Mouse (Mus musculus) liver, embryonic 11.5 days (tissue): ENCODE results near the gene St8sia1. TPM values are rescaled to one million over a fixed set of nuclear protein-coding genes. Genes with fewer than 3 reads are reported as not detected.

Experiments used
- ATAC-seq: fragments of 200-750 bp; cut with Nextera tagmentation; replicated peaks from 2 replicates; pipeline ENCODE4 v1.8.0; 2017; ENCODE audit warnings: moderate number of reproducible peaks, mild to moderate bottlenecking, moderate TSS enrichment, moderate library complexity; ENCODE audit not compliant: low FRiP score
- DNase-seq: peaks from one replicate; pipeline ENCODE4 v3.0.0-alpha.2; 2017; ENCODE audit warnings: low spot score
- H3K27ac ChIP-seq: fragments of 300-500 bp; sonication (generic); 2 replicates; pipeline ENCODE4 v1.5.1; 2014; ENCODE audit warnings: mild to moderate bottlenecking, low read depth, low read length, control low read depth
- H3K27me3 ChIP-seq: fragments of 300-500 bp; sonication (generic); replicated peaks from 2 replicates; pipeline ENCODE4 v1.6.1; 2014; ENCODE audit warnings: low read length, mixed read lengths; ENCODE audit not compliant: control insufficient read depth, insufficient read depth
- H3K36me3 ChIP-seq: fragments of 300-500 bp; sonication (generic); 2 replicates; pipeline ENCODE4 v1.6.1; 2014; ENCODE audit warnings: mild to moderate bottlenecking, low read length, moderate library complexity, mixed read lengths; ENCODE audit not compliant: control insufficient read depth, insufficient read depth
- H3K4me1 ChIP-seq: fragments of 300-500 bp; sonication (generic); replicated peaks from 2 replicates; pipeline ENCODE4 v1.6.1; 2014; ENCODE audit warnings: low read length, mixed read lengths; ENCODE audit not compliant: control insufficient read depth, insufficient read depth
- H3K4me2 ChIP-seq: fragments of 300-500 bp; sonication (generic); 2 replicates; pipeline ENCODE4 v1.6.1; 2014; ENCODE audit warnings: mild to moderate bottlenecking, control low read depth, moderate library complexity
- H3K4me3 ChIP-seq: fragments of 300-500 bp; sonication (generic); 2 replicates; pipeline ENCODE4 v1.5.1; 2014; ENCODE audit warnings: low read depth, low read length, control low read depth
- H3K9ac ChIP-seq: fragments of 300-500 bp; sonication (generic); 2 replicates; pipeline ENCODE4 v1.6.1; 2014; ENCODE audit warnings: low read depth, low read length, control low read depth
- H3K9me3 ChIP-seq: fragments of 300-500 bp; sonication (generic); 2 replicates; pipeline ENCODE4 v1.6.1; 2016; ENCODE audit warnings: low read length, inconsistent platforms, mixed read lengths; ENCODE audit not compliant: control insufficient read depth
- WGBS: fragments of 180-500 bp; shearing (Covaris S2); extraction: QIAGEN DNeasy Blood & Tissue Kit; methylation state at CpG from one replicate; pipeline ENCODE4 v1.1.7; 2014; 5-methylcytosine and 5-hydroxymethylcytosine counted together
- polyA plus RNA-seq: library from polyadenylated mRNA; unstranded; fragments of >200 nt; fragmentation: Nextera tagmentation; extraction: Ambion mirVana; gene quantifications from 2 replicates; pipeline ENCODE4 v1.2.1, GENCODE M21; 2014

St8sia1 gene
- polyA plus RNA-seq, 1 experiment from 2014 or later, result 2.1 TPM

DNA sequence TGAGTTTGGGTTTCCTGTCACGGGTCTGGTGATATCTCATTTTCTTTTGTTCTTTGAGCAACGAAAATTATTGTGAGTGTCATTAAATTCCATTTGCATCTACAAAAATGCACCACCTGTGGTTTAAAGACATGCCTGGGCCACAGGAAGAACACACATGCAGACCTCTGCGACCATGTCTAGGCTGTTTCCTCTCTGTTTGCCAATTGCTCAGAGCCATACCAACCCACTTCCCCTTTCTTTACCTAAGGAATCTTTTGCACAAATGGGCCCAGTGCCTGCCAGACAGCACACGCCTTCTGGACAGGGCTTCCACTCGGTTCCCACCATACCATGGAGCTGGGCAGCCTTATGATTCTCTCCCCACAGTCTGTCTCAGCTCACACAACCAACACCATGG is 48.8 kb downstream of the St8sia1 start:
- 0 out of 2 replicates have a peak, but pooled peaks cover 2% of the 10 kb centered on the region for H3K36me3 ChIP-seq
- H3K4me3 ChIP-seq, result no peak overlapping the region
- no peaks in the 10 kb centered on the region for H3K27me3 ChIP-seq
- no peaks in the 10 kb centered on the region for H3K4me1 ChIP-seq
- WGBS, result 50% methylated on average over 5 of the region's 5 CpGs
- DNase-seq, result no peak
- ATAC-seq, result no peak
- H3K4me2 ChIP-seq, result no peak overlapping the region
- H3K27ac ChIP-seq, result no peak overlapping the region
- no peak overlapping the region for H3K9ac ChIP-seq
- no peaks in the 10 kb centered on the region for H3K9me3 ChIP-seq

DNA sequence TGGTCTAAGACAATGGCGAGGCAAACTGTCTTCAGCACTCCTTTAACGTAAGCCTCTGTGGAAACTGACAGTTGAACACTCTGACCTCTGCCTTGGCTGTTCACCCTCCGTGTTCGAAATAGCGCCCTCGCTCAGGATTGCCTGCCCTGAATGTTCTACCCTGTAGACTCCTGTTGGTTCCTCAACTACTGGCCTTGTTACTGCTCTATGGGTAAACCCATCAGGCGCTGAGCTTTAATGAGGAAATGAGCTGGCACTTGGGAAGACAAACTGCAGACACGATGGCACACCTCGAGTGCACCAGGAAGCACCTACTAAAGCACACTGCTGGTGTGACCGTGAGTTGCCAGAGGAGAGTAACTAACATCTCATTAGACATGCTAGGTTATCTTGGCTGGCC is 49.6 kb downstream of the St8sia1 start:
- H3K36me3 ChIP-seq, result 0 out of 2 replicates have a peak, but pooled peaks cover 2% of the 10 kb centered on the region

GRCm38 (mm10) chr6:142911263-142911662 is 53.0 kb downstream of the St8sia1 start:
- Histone ChIP-seq H3K4me2 (no peak overlapping the region), H3K4me3 (no peak overlapping the region), H3K9me3 (no peaks in the 10 kb centered on the region), H3K36me3 (0 out of 2 replicates have a peak, but pooled peaks cover 2% of the 10 kb centered on the region), H3K4me1 (peaks cover 6% of the 10 kb centered on the region; the same call in 1 of the 2 replicates), H3K27me3 (no peaks in the 10 kb centered on the region), H3K27ac (no peak overlapping the region), H3K9ac (no peak overlapping the region)
- ATAC-seq, result peak; percentile 87
- WGBS, result 69% methylated on average over 3 of the region's 3 CpGs
- DNase-seq, result no peak

More for the DNA sequence above, 49.6 kb downstream of the St8sia1 start:
- ATAC-seq, result no peak
- H3K4me2 ChIP-seq, result no peak overlapping the region
- 80% methylated on average over 10 of the region's 10 CpGs for WGBS
- no peak overlapping the region for H3K27ac ChIP-seq
- no peak for DNase-seq
- H3K4me1 ChIP-seq, result no peaks in the 10 kb centered on the region; the same call in 1 of the 2 replicates
- no peak overlapping the region for H3K4me3 ChIP-seq
- no peaks in the 10 kb centered on the region for H3K9me3 ChIP-seq
- no peak overlapping the region for H3K9ac ChIP-seq
- no peaks in the 10 kb centered on the region for H3K27me3 ChIP-seq

DNA sequence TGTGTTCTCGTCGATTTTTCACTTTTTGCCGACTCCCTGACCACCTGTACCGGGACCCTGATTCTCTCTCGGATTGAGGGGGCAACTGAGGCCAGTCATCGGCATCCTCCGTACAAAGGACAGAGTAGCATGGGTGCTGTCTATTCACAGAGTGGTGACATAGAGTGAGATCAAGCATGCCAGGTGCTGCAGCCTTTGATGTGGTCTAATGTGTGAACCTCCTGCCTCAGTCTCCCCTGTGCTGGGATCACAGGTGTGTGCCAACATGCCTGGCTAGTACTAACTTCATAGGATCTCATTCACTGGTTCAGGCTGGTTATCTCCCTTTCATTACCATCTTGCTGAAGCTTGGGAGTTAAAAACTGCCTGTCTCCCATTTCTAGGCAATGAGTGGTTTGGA is 53.5 kb downstream of the St8sia1 start:
- no peak overlapping the region for H3K4me3 ChIP-seq
- no peaks in the 10 kb centered on the region for H3K9me3 ChIP-seq
- no peak for DNase-seq
- H3K4me1 ChIP-seq, result peaks cover 6% of the 10 kb centered on the region; the same call in 1 of the 2 replicates
- no peak overlapping the region for H3K9ac ChIP-seq
- no peak overlapping the region for H3K27ac ChIP-seq
- 0 out of 2 replicates have a peak, but pooled peaks cover 2% of the 10 kb centered on the region for H3K36me3 ChIP-seq
- H3K27me3 ChIP-seq, result no peaks in the 10 kb centered on the region
- WGBS, result 88% methylated on average over 7 of the region's 7 CpGs
- no peak for ATAC-seq
- no peak overlapping the region for H3K4me2 ChIP-seq

- ATAC-seq (no peak), DNase-seq (no peak)
- Histone ChIP-seq H3K27me3 (no peaks in the 10 kb centered on the region), H3K9ac (no peak overlapping the region), H3K9me3 (no peaks in the 10 kb centered on the region), H3K27ac (no peak overlapping the region), H3K4me2 (no peak overlapping the region), H3K4me3 (no peak overlapping the region), H3K36me3 (0 out of 2 replicates have a peak, but pooled peaks cover 2% of the 10 kb centered on the region), H3K4me1 (peaks cover 6% of the 10 kb centered on the region; the same call in 1 of the 2 replicates)
- WGBS, result 81% methylated on average over 3 of the region's 3 CpGs
Measured at GRCm38 (mm10) chr6:142909771-142910105, 54.5 kb downstream of the St8sia1 start.

DNA sequence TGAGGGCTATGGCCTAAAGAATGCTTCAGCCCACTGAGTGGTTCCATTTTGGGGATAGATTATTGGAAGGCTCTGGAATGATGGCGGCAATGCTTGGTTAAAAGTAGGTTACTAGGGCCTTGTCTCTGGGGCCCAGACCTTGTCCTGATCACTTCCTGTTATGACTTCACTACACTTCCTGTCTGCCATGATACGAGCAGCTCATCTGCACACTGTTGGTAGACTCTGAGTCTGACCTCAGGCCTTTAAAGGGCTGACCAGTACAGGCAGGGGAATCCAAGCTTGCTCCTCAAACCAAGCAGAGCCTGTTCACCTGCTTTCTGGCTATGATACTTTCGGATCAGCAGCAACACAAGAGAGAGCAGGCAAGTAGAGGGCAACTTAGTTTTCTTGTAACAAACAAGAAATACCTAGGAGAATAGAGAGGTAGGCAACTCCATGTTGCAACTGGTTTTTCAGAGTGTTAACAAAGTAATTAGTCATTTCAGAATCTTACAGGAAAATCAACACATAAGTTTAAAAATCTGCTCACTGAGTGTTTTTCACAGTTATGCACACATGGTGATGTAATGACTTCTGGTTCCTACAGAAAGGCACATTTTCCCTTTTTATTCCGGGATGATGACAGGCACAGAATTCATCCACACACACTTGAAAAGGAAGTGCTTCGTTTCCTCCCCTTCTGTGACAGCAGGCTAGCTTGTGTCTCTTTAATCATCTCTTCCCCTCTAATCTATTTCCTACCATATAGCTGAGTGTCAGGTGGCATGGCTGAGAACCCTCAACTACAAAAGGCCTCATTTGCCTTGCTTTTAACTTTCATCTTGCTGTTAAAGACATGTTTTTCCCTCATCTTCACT is 55.1 kb downstream of the St8sia1 start:
- Histone ChIP-seq H3K36me3 (0 out of 2 replicates have a peak, but pooled peaks cover 2% of the 10 kb centered on the region), H3K4me2 (no peak overlapping the region), H3K27ac (peak overlapping the region; percentile 38; the same call in 1 of the 2 replicates), H3K4me3 (no peak overlapping the region), H3K9me3 (no peaks in the 10 kb centered on the region), H3K27me3 (no peaks in the 10 kb centered on the region), H3K4me1 (peaks cover 6% of the 10 kb centered on the region; the same call in 1 of the 2 replicates), H3K9ac (no peak overlapping the region)
- peak; percentile 47; the same call in 1 of the 2 replicates for ATAC-seq
- no peak for DNase-seq
- WGBS, result 53% methylated on average over 5 of the region's 5 CpGs

- 0 out of 2 replicates have a peak, but pooled peaks cover 2% of the 10 kb centered on the region for H3K36me3 ChIP-seq
- H3K4me2 ChIP-seq, result no peak overlapping the region
- no peaks in the 10 kb centered on the region for H3K9me3 ChIP-seq
- H3K27me3 ChIP-seq, result no peaks in the 10 kb centered on the region
- H3K9ac ChIP-seq, result no peak overlapping the region
- WGBS, result 68% methylated on average over 3 of the region's 3 CpGs
- ATAC-seq (peak; percentile 51), DNase-seq (no peak)
- peaks cover 6% of the 10 kb centered on the region; the same call in 1 of the 2 replicates for H3K4me1 ChIP-seq
- H3K27ac ChIP-seq, result no peak overlapping the region
- no peak overlapping the region for H3K4me3 ChIP-seq
Measured at GRCm38 (mm10) chr6:142908412-142908811, 55.8 kb downstream of the St8sia1 start.

- H3K27me3 ChIP-seq, result no peaks in the 10 kb centered on the region
- WGBS, result 80% methylated on average over 3 of the region's 3 CpGs
- H3K36me3 ChIP-seq, result no peaks in the 10 kb centered on the region
- no peak overlapping the region for H3K4me3 ChIP-seq
- no peaks in the 10 kb centered on the region for H3K9me3 ChIP-seq
- H3K27ac ChIP-seq, result no peak overlapping the region
- no peak for ATAC-seq
- no peak for DNase-seq
- H3K4me2 ChIP-seq, result no peak overlapping the region
- peaks cover 6% of the 10 kb centered on the region for H3K4me1 ChIP-seq
- H3K9ac ChIP-seq, result no peak overlapping the region
Measured at GRCm38 (mm10) chr6:142895371-142895770, 68.9 kb downstream of the St8sia1 start.
